Comparison of ENCODE assay signal across 8 mouse cellular contexts in genomic region chr6:117080973-117081372, GRCm38 (mm10).
DNase-seq lines count a peak whose midpoint lies in the region; ATAC-seq and TF ChIP-seq lines count a peak whose summit lies in the region.

No protein-coding gene starts in this region.

- no peaks in the 10 kb centered on the region for H3K4me1 ChIP-seq in embryonic fibroblast, embryonic 13.5 days (ENCODE audit: control insufficient read depth, insufficient read depth, low read length)
- H3K4me1 ChIP-seq in heart, embryonic 10.5 days = no peaks in the 10 kb centered on the region

- intact Hi-C loops in left cerebral cortex, postnatal 4 days (cut with DNase I) = no loop called here
- intact Hi-C loops in left cerebral cortex, postnatal 36 days (cut with DNase I) = no loop called here

- H3K36me3 ChIP-seq in heart, embryonic 10.5 days = no peaks in the 10 kb centered on the region

- 45% methylated on average over 13 of the region's 13 CpGs for WGBS in heart, embryonic 10.5 days

- no peak overlapping the region for H3K27ac ChIP-seq in embryonic fibroblast, embryonic 13.5 days (ENCODE audit: insufficient read depth, low read length)
- no peak overlapping the region for H3K27ac ChIP-seq in heart, embryonic 10.5 days

- ATAC-seq in megakaryocyte-erythroid progenitor cell, adult 5-6 weeks (replicated peaks; ENCODE audit: low FRiP score, low TSS enrichment, poor library complexity, severe bottlenecking) = no peak

- peak; percentile 23; the same call in 1 of the 2 replicates for TF ChIP-seq CTCF in embryonic fibroblast, embryonic 13.5 days (IDR thresholded peaks at IDR 0.05; ENCODE audit: borderline replicate concordance, insufficient read depth, low read length)

- H3K27me3 ChIP-seq in heart, embryonic 10.5 days (ENCODE audit: insufficient read depth, poor library complexity, severe bottlenecking) = peaks cover 19% of the 10 kb centered on the region; the same call in 1 of the 2 replicates

- no peaks in the 10 kb centered on the region for H3K9me3 ChIP-seq in heart, embryonic 10.5 days

- no peak overlapping the region for H3K4me3 ChIP-seq in embryonic fibroblast, embryonic 13.5 days (ENCODE audit: insufficient read depth, low read length)
- no peak overlapping the region for H3K4me3 ChIP-seq in heart, embryonic 10.5 days

- no peak for TF ChIP-seq POLR2A in embryonic fibroblast, embryonic 13.5 days (IDR thresholded peaks at IDR 0.05; ENCODE audit: low read depth, low read length)

- peak; percentile 45 for DNase-seq in left cerebral cortex, postnatal 4 days
- no peak for DNase-seq in left cerebral cortex, postnatal 36 days (ENCODE audit: low spot score in 2 of 2)
- peak; percentile 55 for DNase-seq in R1 (ENCODE audit: low read depth, low spot score)
- DNase-seq in lung, postnatal 36 days = peak; percentile 12
- no peak for DNase-seq in thymus, postnatal 25 days
- DNase-seq in heart, embryonic 10.5 days (ENCODE audit: low spot score) = no peak

Comparison
In these comparisons a context has a peak if more than half of its experiments do, and no peak if none do; other contexts are left out.
1. DNase-seq: peak in left cerebral cortex, postnatal 4 days (single experiment), R1 (single experiment) and lung, postnatal 36 days (single experiment); none in left cerebral cortex, postnatal 36 days (0 of 2), thymus, postnatal 25 days (single experiment) and heart, embryonic 10.5 days (single experiment).